Mouse (Mus musculus) hindbrain, embryonic 16.5 days (tissue): ENCODE data around the gene Hyou1. TPM values are rescaled to one million over a fixed set of nuclear protein-coding genes. Genes with fewer than 3 reads are reported as not detected.
A peak's percentile ranks its signal among the peaks of the same experiment; 100 is the strongest.
"Not testable (repeated sequence)": the region's sequence is repeated elsewhere in the genome, so short reads cannot be mapped to it uniquely, and the experiment has no call there.

Experiments
- ATAC-seq: fragments of 200-750 bp; cut with Nextera tagmentation; 2 replicates; pipeline ENCODE4 v1.8.0; 2017; ENCODE audit warnings: moderate TSS enrichment, moderate library complexity
- H3K27ac ChIP-seq: fragments of 300-500 bp; sonication (generic); 2 replicates; pipeline ENCODE4 v1.5.1; 2014; ENCODE audit warnings: low read depth, mild to moderate bottlenecking, control low read depth, low read length, moderate library complexity
- H3K27me3 ChIP-seq: fragments of 300-500 bp; sonication (generic); replicated peaks from 2 replicates; pipeline ENCODE4 v1.6.1; 2014; ENCODE audit warnings: low read length; ENCODE audit not compliant: control insufficient read depth, insufficient read depth
- H3K36me3 ChIP-seq: fragments of 300-500 bp; sonication (generic); 2 replicates; pipeline ENCODE4 v1.6.1; 2014; ENCODE audit warnings: mild to moderate bottlenecking, low read length, moderate library complexity, mixed read lengths; ENCODE audit not compliant: control insufficient read depth, insufficient read depth
- H3K4me1 ChIP-seq: fragments of 300-500 bp; sonication (generic); 2 replicates; pipeline ENCODE4 v1.6.1; 2014; ENCODE audit warnings: low read depth, low read length; ENCODE audit not compliant: control insufficient read depth, insufficient read depth
- H3K4me2 ChIP-seq: fragments of 300-500 bp; sonication (generic); 2 replicates; pipeline ENCODE4 v1.6.1; 2014; ENCODE audit warnings: mild to moderate bottlenecking, low read length, control low read depth, moderate library complexity
- H3K4me3 ChIP-seq: fragments of 300-500 bp; sonication (generic); 2 replicates; pipeline ENCODE4 v1.5.1; 2014; ENCODE audit warnings: mild to moderate bottlenecking, low read length, control low read depth, moderate library complexity
- H3K9ac ChIP-seq: fragments of 300-500 bp; sonication (generic); 2 replicates; pipeline ENCODE4 v1.6.1; 2014; ENCODE audit warnings: low read depth, mild to moderate bottlenecking, control low read depth, low read length, moderate library complexity
- H3K9me3 ChIP-seq: fragments of 300-500 bp; sonication (generic); 2 replicates; pipeline ENCODE4 v1.6.1; 2014; ENCODE audit warnings: mild to moderate bottlenecking, low read length, moderate library complexity; ENCODE audit not compliant: control insufficient read depth
- WGBS: fragments of 180-500 bp; shearing (Covaris S2); extraction: QIAGEN DNeasy Blood & Tissue Kit; methylation state at CpG from one replicate; pipeline ENCODE4 v1.1.7; 2014; 5-methylcytosine and 5-hydroxymethylcytosine counted together
- polyA plus RNA-seq: library from polyadenylated mRNA; unstranded; fragments of >200 nt; fragmentation: Nextera tagmentation; extraction: Ambion mirVana; gene quantifications from 2 replicates; pipeline ENCODE4 v1.2.1, GENCODE M21; 2015

The Hyou1 gene
- polyA plus RNA-seq, 1 experiment from 2014 or later, result 25.3 TPM

GRCm38 (mm10) chr9:44364480-44364879 is 14.8 kb upstream of the Hyou1 start:
- WGBS, result 65% methylated on average over 3 of the region's 3 CpGs
- Histone ChIP-seq H3K4me2 (no peak overlapping the region), H3K4me3 (no peak overlapping the region), H3K9ac (no peak overlapping the region), H3K9me3 (no peaks in the 10 kb centered on the region), H3K4me1 (peaks cover 6% of the 10 kb centered on the region), H3K36me3 (no peaks in the 10 kb centered on the region; the same call in 1 of the 2 replicates), H3K27ac (no peak overlapping the region), H3K27me3 (peaks cover 2% of the 10 kb centered on the region; the same call in 1 of the 2 replicates)
- no peak for ATAC-seq

- H3K9me3 ChIP-seq, result no peaks in the 10 kb centered on the region
- ATAC-seq, result no peak
- no peak overlapping the region for H3K27ac ChIP-seq
- H3K4me1 ChIP-seq, result 0 out of 2 replicates have a peak, but pooled peaks cover 2% of the 10 kb centered on the region
- no peaks in the 10 kb centered on the region for H3K27me3 ChIP-seq
- H3K36me3 ChIP-seq, result no peaks in the 10 kb centered on the region
- no peak overlapping the region for H3K4me3 ChIP-seq
- no peak overlapping the region for H3K9ac ChIP-seq
- no peak overlapping the region for H3K4me2 ChIP-seq
Observed at GRCm38 (mm10) chr9:44373386-44373785, 5.9 kb upstream of the Hyou1 start.

- H3K27ac ChIP-seq, result no peak overlapping the region
- peaks cover 13% of the 10 kb centered on the region for H3K4me1 ChIP-seq
- no peak overlapping the region for H3K9ac ChIP-seq
- ATAC-seq, result no peak
- H3K4me2 ChIP-seq, result no peak overlapping the region
- 93% methylated on average over 6 of the region's 6 CpGs for WGBS
- no peak overlapping the region for H3K4me3 ChIP-seq
- no peaks in the 10 kb centered on the region for H3K9me3 ChIP-seq
- H3K36me3 ChIP-seq, result peaks cover under 1% of the 10 kb centered on the region; the same call in 1 of the 2 replicates
- H3K27me3 ChIP-seq, result no peaks in the 10 kb centered on the region
Observed at GRCm38 (mm10) chr9:44376141-44376540, 3.1 kb upstream of the Hyou1 start.

GRCm38 (mm10) chr9:44377335-44377734 is 2.0 kb upstream of the Hyou1 start:
- WGBS, result 90% methylated on average over 2 of the region's 2 CpGs

GRCm38 (mm10) chr9:44378153-44378730 is 1.0 kb upstream of the Hyou1 start:
- ATAC-seq, result no peak
- Histone ChIP-seq H3K9me3 (no peaks in the 10 kb centered on the region), H3K9ac (peak overlapping the region; percentile 72), H3K36me3 (peaks cover 16% of the 10 kb centered on the region), H3K4me1 (peaks cover 13% of the 10 kb centered on the region), H3K27me3 (no peaks in the 10 kb centered on the region), H3K4me3 (peak overlapping the region; percentile 88), H3K27ac (peak overlapping the region; percentile 12; the same call in 1 of the 2 replicates), H3K4me2 (peak overlapping the region; percentile 54)
- 92% methylated on average over 5 of the region's 5 CpGs for WGBS

More at GRCm38 (mm10) chr9:44377335-44377734, 2.0 kb upstream of the Hyou1 start:
- not testable (repeated sequence) for H3K4me2 ChIP-seq, H3K9me3 ChIP-seq, H3K27ac ChIP-seq, H3K27me3 ChIP-seq, H3K4me3 ChIP-seq, ATAC-seq, H3K9ac ChIP-seq
- Histone ChIP-seq H3K4me1 (peaks cover 13% of the 10 kb centered on the region), H3K36me3 (peaks cover 11% of the 10 kb centered on the region)

GRCm38 (mm10) chr9:44379862-44380261 is 572 bp downstream of the Hyou1 start:
- Histone ChIP-seq H3K9me3 (no peaks in the 10 kb centered on the region), H3K4me3 (peak overlapping the region; percentile 88), H3K4me1 (peaks cover 13% of the 10 kb centered on the region), H3K9ac (peak overlapping the region; percentile 93), H3K27ac (peak overlapping the region; percentile 86), H3K27me3 (no peaks in the 10 kb centered on the region), H3K4me2 (peak overlapping the region; percentile 71), H3K36me3 (peaks cover 31% of the 10 kb centered on the region)
- WGBS, result 8% methylated on average over 15 of the region's 15 CpGs
- ATAC-seq, result peak; percentile 21; the same call in 1 of the 2 replicates

GRCm38 (mm10) chr9:44384596-44384995 is 5.3 kb downstream of the Hyou1 start:
- no peak for ATAC-seq
- Histone ChIP-seq H3K4me2 (no peak overlapping the region), H3K4me1 (peaks cover 9% of the 10 kb centered on the region), H3K27me3 (no peaks in the 10 kb centered on the region), H3K27ac (no peak overlapping the region), H3K36me3 (peaks cover 69% of the 10 kb centered on the region), H3K9ac (no peak overlapping the region), H3K4me3 (no peak overlapping the region), H3K9me3 (no peaks in the 10 kb centered on the region)
- 94% methylated on average over 13 of the region's 13 CpGs for WGBS

- Histone ChIP-seq H3K36me3 (peaks cover 71% of the 10 kb centered on the region), H3K9me3 (no peaks in the 10 kb centered on the region), H3K27ac (no peak overlapping the region), H3K4me3 (no peak overlapping the region), H3K9ac (no peak overlapping the region), H3K4me1 (no peaks in the 10 kb centered on the region), H3K4me2 (no peak overlapping the region), H3K27me3 (no peaks in the 10 kb centered on the region)
- WGBS, result 82% methylated on average over 3 of the region's 3 CpGs
- no peak for ATAC-seq
Observed at GRCm38 (mm10) chr9:44387221-44387620, 7.9 kb downstream of the Hyou1 start.

- 61% methylated on average over 8 of the region's 8 CpGs for WGBS
- no peak overlapping the region for H3K9ac ChIP-seq
- H3K4me2 ChIP-seq, result no peak overlapping the region
- no peaks in the 10 kb centered on the region for H3K9me3 ChIP-seq
- no peak overlapping the region for H3K4me3 ChIP-seq
- H3K36me3 ChIP-seq, result peaks cover 56% of the 10 kb centered on the region
- no peaks in the 10 kb centered on the region for H3K27me3 ChIP-seq
- H3K27ac ChIP-seq, result no peak overlapping the region
- H3K4me1 ChIP-seq, result no peaks in the 10 kb centered on the region
- no peak for ATAC-seq
Observed at GRCm38 (mm10) chr9:44389273-44389672, 10.0 kb downstream of the Hyou1 start.
